Mouse (Mus musculus): ENCODE data around the gene St3gal3.

Gene St3gal3

DNA sequence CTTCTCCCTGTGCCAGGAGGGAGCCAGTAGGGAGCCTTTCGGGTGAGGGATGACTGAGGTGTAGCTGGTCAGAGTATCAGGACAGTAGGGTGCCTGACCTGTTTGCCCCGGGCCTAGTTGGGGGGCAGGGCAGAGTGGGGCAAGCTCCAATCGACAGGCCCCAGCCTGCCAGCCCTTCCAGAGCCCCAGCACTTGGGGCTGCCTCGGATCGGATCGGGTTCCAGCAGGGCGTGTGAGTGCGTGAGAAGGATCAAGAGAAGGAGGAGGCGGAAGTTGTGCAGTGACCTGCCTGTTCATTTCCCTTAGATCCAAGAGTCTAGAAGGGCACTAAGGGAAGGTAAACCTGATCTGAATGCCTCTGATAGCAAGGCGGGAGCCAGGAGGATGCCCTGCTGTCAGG, 161.7 kb downstream of the St3gal3 start:
- Histone ChIP-seq H3K36me3 (ENCODE audit: control insufficient read depth, insufficient read depth, low read length, poor library complexity, severe bottlenecking) (no peaks in the 10 kb centered on the region), H3K27me3 (ENCODE audit: control insufficient read depth, insufficient read depth, low read length, poor library complexity, severe bottlenecking) (no peaks in the 10 kb centered on the region)
- DNase-seq (ENCODE audit: low read depth, low spot score) = no peak

DNA sequence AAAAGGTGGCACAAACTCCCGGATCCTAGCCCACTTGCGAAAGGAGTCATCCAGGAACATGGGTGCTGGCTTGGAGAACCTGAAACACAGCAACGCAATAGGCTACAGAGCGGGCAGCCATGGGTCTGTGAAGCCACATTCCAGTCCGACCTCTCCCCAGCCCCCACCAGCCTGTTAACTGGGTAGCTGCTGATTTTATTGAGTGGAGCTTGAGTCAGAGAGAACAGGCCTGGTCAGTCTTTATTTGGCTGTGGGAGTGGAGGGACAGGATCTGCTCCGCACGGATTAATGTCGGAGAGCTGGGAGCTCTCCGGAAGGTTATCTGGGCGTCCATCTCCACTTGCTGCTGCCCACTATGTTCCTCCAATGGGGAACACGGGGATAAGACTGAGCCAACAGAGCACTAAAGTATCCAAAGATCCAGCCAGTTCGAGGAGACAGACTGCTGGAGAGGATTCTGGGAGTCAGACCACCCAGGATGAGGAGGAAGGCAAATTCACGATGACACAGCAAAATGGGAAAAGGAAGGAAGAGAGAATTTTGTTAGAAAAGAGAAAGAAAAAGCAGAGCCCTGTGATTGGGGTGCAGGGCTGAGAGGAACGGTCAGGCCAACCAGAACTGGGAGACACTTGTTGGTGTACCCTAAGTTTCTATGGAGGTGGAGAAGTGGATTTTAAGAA, 170.2 kb downstream of the St3gal3 start:
- H3K36me3 ChIP-seq (ENCODE audit: control insufficient read depth, insufficient read depth, low read length, poor library complexity, severe bottlenecking) = no peaks in the 10 kb centered on the region; the same call in 1 of the 2 replicates
- DNase-seq (ENCODE audit: low read depth, low spot score) = no peak

DNA sequence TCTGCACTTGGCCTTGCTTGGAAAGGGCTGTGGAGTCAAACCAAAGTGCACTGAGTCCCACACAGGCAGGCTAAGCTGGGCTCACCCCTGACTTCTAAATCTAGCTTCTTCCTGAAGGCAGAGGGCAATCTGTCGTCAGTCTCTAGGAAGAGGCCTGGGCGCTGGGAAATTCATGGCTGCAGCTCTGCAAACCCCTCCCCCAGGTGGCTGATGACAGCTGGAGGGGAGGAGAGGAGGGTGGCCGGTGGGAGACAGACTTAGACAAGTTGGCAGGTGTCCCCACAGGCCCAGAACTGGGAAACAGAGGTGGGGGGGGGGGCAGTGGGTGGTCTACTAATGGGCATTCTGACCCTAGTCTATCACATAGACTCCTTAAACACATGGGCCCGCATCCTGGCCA, 177.2 kb downstream of the St3gal3 start:
- no peaks in the 10 kb centered on the region for H3K27me3 ChIP-seq (ENCODE audit: control insufficient read depth, insufficient read depth, low read length, poor library complexity, severe bottlenecking)
- no peaks in the 10 kb centered on the region; the same call in none of the 2 replicates for H3K36me3 ChIP-seq (ENCODE audit: control insufficient read depth, insufficient read depth, low read length, poor library complexity, severe bottlenecking)
- DNase-seq (ENCODE audit: low read depth, low spot score) = no peak

More for the DNA sequence above, 170.2 kb downstream of the St3gal3 start:
- H3K27me3 ChIP-seq (ENCODE audit: control insufficient read depth, insufficient read depth, low read length, poor library complexity, severe bottlenecking) = no peaks in the 10 kb centered on the region

DNA sequence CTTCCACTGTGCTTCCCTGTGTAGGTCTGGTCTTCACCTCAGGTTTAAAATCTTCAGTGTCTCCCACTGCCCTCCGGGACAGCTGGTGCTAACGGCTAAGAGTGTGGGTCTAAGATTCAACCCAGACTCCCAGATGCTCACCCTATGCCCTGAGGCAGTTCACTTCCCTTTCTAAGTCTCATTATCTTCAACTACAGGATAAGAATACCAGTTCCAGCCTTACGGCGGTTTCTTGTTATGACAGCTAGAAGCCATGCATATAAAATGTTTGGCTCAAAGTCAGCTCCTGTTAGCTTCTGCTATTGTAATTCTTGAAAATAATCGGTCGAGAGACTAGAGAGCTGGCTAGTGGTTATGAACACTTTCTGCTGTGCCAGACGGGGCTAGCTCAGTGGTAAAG, 187.2 kb downstream of the St3gal3 start:
- H3K36me3 ChIP-seq (ENCODE audit: control insufficient read depth, insufficient read depth, low read length, poor library complexity, severe bottlenecking) = no peaks in the 10 kb centered on the region; the same call in 1 of the 2 replicates
- DNase-seq (ENCODE audit: low read depth, low spot score) = no peak
- no peaks in the 10 kb centered on the region for H3K27me3 ChIP-seq (ENCODE audit: control insufficient read depth, insufficient read depth, low read length, poor library complexity, severe bottlenecking)

DNA sequence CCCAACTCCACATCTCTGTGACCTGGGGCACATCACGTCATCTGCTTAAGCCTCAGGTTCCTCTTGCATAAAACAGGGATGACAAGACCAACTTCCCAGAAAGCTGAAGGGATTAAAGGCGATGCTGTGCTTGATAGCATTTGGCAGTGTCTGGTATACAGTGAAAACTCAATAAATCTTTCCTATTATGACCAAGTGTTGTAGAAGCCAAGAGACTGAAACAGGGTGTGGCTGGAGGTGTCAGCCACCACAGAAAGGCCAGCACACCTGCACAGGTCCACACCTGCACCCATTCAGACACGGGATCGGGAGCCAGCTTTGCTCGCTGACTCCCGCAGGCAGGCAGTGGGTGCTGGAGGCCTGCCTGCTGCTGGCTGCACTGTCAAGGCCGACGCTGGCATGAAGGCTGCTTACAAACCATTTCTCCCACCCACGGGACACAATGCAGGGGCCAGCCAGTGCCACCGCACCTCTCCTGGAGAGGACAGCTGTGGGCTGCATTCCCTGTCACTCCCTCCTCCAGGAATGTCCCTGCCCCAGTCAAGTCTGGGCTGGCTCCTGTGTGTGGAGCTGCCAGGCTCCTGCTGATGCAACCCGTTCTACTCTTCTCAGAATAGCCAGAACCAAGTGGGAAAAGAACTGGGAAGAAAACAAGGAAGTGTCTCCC, 187.9 kb downstream of the St3gal3 start:
- DNase-seq (ENCODE audit: low read depth, low spot score) = no peak
- Histone ChIP-seq H3K27me3 (ENCODE audit: control insufficient read depth, insufficient read depth, low read length, poor library complexity, severe bottlenecking) (no peaks in the 10 kb centered on the region), H3K36me3 (ENCODE audit: control insufficient read depth, insufficient read depth, low read length, poor library complexity, severe bottlenecking) (no peaks in the 10 kb centered on the region)

DNA sequence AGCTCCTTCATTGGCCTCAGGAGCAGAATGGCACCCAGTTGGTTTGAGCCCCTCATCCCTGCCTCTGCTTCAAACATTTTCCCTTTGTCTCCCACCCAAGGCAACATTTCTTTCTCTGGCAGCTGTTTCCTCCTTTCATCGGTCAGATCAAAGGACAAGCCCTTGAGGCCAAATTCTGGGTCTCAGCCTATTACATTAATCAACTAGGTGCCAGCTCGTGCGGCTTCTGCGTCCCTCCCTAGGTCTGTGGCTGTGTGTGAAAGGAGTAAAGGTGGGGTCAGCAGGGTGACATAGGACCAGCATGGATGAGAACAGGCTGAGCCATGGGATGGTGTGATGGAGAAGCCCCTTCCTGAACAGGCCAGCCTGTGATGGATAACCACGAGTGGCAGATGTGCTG, 191.4 kb downstream of the St3gal3 start:
- no peak for DNase-seq (ENCODE audit: low read depth, low spot score)
- Histone ChIP-seq H3K27me3 (ENCODE audit: control insufficient read depth, insufficient read depth, low read length, poor library complexity, severe bottlenecking) (no peaks in the 10 kb centered on the region), H3K36me3 (ENCODE audit: control insufficient read depth, insufficient read depth, low read length, poor library complexity, severe bottlenecking) (no peaks in the 10 kb centered on the region)

DNA sequence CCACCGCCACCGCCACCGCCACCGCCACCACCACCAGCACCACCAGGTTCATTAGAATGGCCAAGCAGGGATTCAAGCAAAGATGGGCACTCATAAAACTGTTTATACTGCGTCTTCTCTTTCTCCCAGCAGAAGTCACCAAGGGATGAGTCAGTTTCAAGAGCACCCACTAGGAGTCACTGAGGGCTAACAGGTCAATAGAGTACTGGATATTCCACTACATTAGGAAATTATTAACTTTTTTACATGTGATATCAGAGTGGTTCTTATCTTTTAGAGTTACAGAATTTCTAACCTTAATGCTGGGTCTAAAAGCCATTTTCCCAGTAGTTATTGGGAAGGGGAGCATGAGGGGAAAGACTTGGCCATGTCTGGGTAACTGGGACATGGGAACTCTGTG, 197.8 kb downstream of the St3gal3 start:
- Histone ChIP-seq H3K36me3 (ENCODE audit: control insufficient read depth, insufficient read depth, low read length, poor library complexity, severe bottlenecking) (no peaks in the 10 kb centered on the region), H3K27me3 (ENCODE audit: control insufficient read depth, insufficient read depth, low read length, poor library complexity, severe bottlenecking) (no peaks in the 10 kb centered on the region)
- no peak for DNase-seq (ENCODE audit: low read depth, low spot score)

DNA sequence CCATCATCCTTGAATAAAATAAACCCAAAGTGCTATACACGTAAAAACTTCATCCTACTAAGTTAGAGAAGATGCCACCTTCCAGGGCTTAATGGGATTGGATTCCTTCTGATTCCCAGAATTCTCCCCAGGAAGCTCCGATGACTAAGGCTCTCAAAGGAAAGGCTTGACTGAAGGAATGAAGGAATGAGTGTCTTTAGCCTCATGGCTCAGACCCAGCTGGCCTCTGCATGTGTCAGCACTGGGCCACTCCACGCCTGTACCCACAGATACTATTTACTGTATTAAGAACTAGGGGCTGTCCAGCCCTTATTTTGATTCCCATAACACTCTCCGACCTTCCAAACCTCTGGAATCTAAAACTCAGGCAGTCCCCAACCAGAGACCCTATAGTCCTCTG, 200.6 kb downstream of the St3gal3 start:
- Histone ChIP-seq H3K27me3 (ENCODE audit: control insufficient read depth, insufficient read depth, low read length, poor library complexity, severe bottlenecking) (no peaks in the 10 kb centered on the region), H3K36me3 (ENCODE audit: control insufficient read depth, insufficient read depth, low read length, poor library complexity, severe bottlenecking) (no peaks in the 10 kb centered on the region)
- DNase-seq (ENCODE audit: low read depth, low spot score) = no peak

DNA sequence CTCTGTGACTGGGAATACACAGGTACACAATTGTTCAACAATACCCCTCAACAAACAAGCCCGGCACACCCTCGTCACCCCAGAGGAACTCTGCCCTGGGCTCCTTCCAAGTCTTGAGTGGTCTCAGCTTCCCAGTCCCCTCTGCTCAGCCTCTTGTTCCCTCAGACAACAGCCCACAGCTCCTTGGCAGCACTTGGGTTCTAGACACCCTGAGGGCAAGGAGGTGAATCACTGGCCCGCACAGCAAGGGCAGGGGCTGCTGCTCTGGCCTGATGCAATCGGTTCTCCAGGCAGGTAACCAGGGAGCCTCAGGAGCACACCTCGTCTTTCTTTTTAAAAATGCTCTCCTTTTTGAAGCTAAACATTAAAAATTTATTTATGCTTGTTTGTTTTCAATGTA, 201.5 kb downstream of the St3gal3 start:
- Histone ChIP-seq H3K27me3 (ENCODE audit: control insufficient read depth, insufficient read depth, low read length, poor library complexity, severe bottlenecking) (no peaks in the 10 kb centered on the region), H3K36me3 (ENCODE audit: control insufficient read depth, insufficient read depth, low read length, poor library complexity, severe bottlenecking) (no peaks in the 10 kb centered on the region)
- DNase-seq (ENCODE audit: low read depth, low spot score) = no peak

DNA sequence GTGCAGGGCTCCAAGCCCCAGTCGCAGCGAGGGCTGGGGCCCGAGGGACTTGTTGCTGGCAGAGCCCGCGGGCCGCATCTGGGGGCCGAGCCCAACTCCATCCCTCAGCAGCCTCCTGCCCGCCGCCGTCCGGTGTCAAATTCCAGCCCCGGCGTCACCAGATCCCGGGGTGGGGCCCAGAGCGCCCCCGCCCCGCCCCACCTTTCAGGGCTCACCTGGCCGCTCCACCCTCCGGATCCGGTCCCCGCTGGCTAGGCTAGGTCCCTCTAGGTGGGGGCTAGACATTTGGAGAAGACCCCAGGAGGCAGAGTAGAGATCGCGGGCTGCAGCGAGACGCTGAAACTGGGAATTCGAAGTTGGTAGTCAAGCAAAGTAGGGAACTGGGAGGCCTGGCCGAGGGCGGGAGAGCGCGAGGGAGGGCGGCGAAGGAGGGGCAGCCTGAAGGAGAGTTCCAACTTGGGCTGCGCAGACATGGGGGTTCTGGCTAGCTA, 205.3 kb downstream of the St3gal3 start, which contains the start of gene Artn:
Gene Artn (minus strand): TSS at position 373 of the 491 bp plus-strand sequence.
- no peaks in the 10 kb centered on the region for H3K27me3 ChIP-seq (ENCODE audit: control insufficient read depth, insufficient read depth, low read length, poor library complexity, severe bottlenecking)
- H3K36me3 ChIP-seq (ENCODE audit: control insufficient read depth, insufficient read depth, low read length, poor library complexity, severe bottlenecking) = no peaks in the 10 kb centered on the region
- DNase-seq (ENCODE audit: low read depth, low spot score) = no peak

DNA sequence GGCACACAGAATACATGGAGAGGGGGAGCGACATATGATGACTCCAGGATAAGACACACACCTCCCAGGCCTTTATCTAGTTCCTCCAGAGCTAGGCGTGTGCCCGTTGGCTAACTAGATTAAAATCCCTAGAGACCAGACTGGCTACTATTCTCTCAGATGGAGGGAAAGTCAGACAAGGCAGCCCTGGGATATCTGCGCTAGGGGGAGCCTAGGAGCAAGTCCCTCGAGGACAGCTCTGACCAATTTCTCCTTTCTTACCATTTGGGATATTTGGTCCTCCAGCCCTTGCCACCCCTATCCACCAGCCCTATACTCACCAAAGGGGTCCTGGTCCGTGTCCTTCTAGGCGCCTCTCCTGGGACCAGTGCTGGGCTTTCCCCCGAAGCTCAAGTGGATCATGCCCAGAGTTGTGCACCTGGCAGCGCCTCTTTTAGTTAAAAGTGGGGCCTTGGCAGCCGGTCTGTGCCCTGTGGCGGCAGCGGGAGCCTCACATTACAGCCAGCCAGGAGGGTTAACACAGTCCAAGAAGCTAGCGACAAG, 205.9 kb downstream of the St3gal3 start:
- DNase-seq (ENCODE audit: low read depth, low spot score) = peak; percentile 54
- Histone ChIP-seq H3K36me3 (ENCODE audit: control insufficient read depth, insufficient read depth, low read length, poor library complexity, severe bottlenecking) (no peaks in the 10 kb centered on the region), H3K27me3 (ENCODE audit: control insufficient read depth, insufficient read depth, low read length, poor library complexity, severe bottlenecking) (no peaks in the 10 kb centered on the region)

DNA sequence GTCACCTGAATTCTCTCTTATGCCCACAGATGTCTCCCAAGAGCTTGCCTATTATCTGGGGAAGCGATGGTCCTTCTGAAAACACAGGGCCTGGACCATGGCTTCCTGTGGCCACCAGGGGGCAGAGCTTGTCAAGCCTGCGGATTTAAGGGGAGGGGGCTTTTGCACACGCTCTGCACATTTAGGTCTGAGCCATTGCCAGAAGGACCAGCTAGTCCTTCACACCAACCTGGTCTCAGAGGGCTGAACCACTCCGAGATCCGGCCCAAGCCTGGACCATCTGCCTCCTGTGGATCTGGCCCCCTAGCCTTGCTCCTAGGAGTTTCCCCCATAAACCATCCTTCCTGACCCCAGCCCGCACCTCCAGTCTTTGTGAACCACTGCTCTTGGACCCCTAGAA, 206.5 kb downstream of the St3gal3 start:
- Histone ChIP-seq H3K36me3 (ENCODE audit: control insufficient read depth, insufficient read depth, low read length, poor library complexity, severe bottlenecking) (no peaks in the 10 kb centered on the region), H3K27me3 (ENCODE audit: control insufficient read depth, insufficient read depth, low read length, poor library complexity, severe bottlenecking) (no peaks in the 10 kb centered on the region)
- peak; percentile 47 for DNase-seq (ENCODE audit: low read depth, low spot score)

DNA sequence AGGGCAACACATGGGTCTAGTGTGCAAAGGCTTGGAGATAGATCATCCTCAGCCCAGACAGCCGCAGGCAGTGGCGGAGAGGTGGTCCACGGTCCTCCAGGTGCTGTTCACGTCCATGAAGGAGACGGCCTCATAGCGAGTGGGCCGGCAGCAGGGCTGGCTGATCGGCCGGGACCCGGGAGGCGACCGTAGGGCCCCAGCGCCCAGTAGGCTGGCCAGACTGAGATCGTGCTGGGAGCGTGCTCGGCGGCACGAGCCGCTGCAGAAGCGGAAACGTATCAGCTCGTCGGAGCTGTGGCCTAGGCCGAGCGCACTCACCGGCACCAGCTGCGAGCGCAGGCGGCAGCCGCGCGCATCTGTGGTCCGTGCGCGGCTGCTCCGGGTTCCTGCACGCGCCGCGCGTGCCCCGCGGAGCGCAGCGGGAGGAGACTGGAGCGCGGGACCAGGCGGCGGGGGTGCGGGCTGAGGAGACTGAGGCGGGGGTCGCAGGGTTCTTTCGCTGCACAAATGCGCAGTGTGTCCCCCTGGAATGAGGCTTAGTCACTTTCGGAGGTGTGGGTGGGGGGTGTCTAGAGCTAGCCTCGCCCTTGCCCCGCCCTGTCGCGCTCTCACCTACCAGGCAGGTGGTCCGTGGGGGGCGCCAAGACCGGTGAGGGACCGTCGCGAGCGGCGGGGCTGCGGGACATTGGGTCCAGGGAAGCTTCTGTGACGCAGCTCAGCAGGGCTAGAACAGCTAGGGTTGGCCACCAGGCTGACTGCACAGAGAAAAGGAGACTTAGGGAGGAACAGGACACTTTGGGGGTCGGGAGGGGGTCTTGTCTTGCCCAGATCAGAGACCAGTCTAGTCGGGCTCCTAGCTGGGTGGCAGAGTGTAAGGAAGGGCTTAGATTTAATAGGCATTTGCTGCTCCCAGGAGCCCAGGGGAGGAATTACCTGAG, 207.9 kb downstream of the St3gal3 start:
- no peaks in the 10 kb centered on the region for H3K27me3 ChIP-seq (ENCODE audit: control insufficient read depth, insufficient read depth, low read length, poor library complexity, severe bottlenecking)
- peak; percentile 50 for DNase-seq (ENCODE audit: low read depth, low spot score)
- no peaks in the 10 kb centered on the region for H3K36me3 ChIP-seq (ENCODE audit: control insufficient read depth, insufficient read depth, low read length, poor library complexity, severe bottlenecking)

DNA sequence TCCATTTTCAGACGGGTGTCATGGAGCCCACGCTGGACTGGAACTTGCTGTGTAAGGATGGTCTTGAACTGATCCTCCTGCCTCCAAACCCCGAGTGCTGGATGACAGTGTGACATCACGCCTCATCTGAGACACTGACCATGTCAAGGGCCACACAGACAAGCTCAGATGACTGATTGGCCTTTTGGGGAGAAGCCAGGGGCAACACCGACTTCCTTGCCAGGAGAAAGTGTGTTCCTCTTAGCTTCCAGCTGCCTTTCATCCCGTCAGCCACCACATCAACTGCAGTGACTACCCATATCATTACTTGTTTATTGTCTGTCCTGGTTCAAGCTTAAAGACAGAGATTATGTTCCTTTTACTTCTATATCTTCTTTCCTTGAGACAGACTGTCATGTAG, 209.8 kb downstream of the St3gal3 start:
- no peaks in the 10 kb centered on the region for H3K27me3 ChIP-seq (ENCODE audit: control insufficient read depth, insufficient read depth, low read length, poor library complexity, severe bottlenecking)
- no peak for DNase-seq (ENCODE audit: low read depth, low spot score)

More for the DNA sequence above, 209.8 kb downstream of the St3gal3 start:
- no peaks in the 10 kb centered on the region for H3K36me3 ChIP-seq (ENCODE audit: control insufficient read depth, insufficient read depth, low read length, poor library complexity, severe bottlenecking)
